ENCODE assay signal across 8 mouse cellular contexts in genomic region chr16:31274084-31274483, GRCm38 (mm10). TPM values are rescaled to one million over a fixed set of nuclear protein-coding genes. Genes with fewer than 3 reads are reported as not detected.
DNase-seq lines count a peak whose midpoint lies in the region; ATAC-seq and TF ChIP-seq lines count a peak whose summit lies in the region.

No protein-coding gene starts in this region.

- intact Hi-C loops in left cerebral cortex, postnatal 10 days (cut with DNase I): loop anchor here (5.0 kb wide), 1 partner anchor 72 kb away; the partner anchor contains the start of gene Acap2

- WGBS in liver, embryonic 11.5 days: 5% methylated on average over 6 of the region's 6 CpGs

- no peak overlapping the region for H3K27ac ChIP-seq in testis, adult 2 months (ENCODE audit: control insufficient read depth, insufficient read depth, low read depth, low read length)
- H3K27ac ChIP-seq in liver, embryonic 11.5 days (ENCODE audit: low read depth, low read length): peak overlapping the region; percentile 85

- peaks cover 16% of the 10 kb centered on the region for H3K4me1 ChIP-seq in testis, adult 2 months (ENCODE audit: control insufficient read depth, insufficient read depth, low read length)
- H3K4me1 ChIP-seq in liver, embryonic 11.5 days (replicated peaks; ENCODE audit: control insufficient read depth, insufficient read depth, low read length): peaks cover 24% of the 10 kb centered on the region

- peak overlapping the region; percentile 79 for H3K4me2 ChIP-seq in liver, embryonic 11.5 days

- TF ChIP-seq POLR2A in testis, adult 2 months (IDR thresholded peaks at IDR 0.05; ENCODE audit: control insufficient read depth, low read depth, low read length): no peak

- no peaks in the 10 kb centered on the region for H3K27me3 ChIP-seq in testis, adult 2 months (ENCODE audit: control insufficient read depth, insufficient read depth, low read length)
- no peaks in the 10 kb centered on the region for H3K27me3 ChIP-seq in liver, embryonic 11.5 days (replicated peaks; ENCODE audit: control insufficient read depth, insufficient read depth, low read length)

- H3K9ac ChIP-seq in liver, embryonic 11.5 days (ENCODE audit: low read depth, low read length): peak overlapping the region; percentile 80

- DNase-seq in CD4-positive, CD25-positive, alpha-beta regulatory T cell, adult 2 months (ENCODE audit: low read depth, low spot score): peak; percentile 12
- DNase-seq in testis, postnatal 10 days (ENCODE audit: low spot score): no peak
- DNase-seq in liver, embryonic 11.5 days (ENCODE audit: low spot score): peak; percentile 4
- no peak for DNase-seq in spleen, postnatal 36 days (ENCODE audit: low spot score in 2 of 2)
- DNase-seq in left cerebral cortex, postnatal 10 days (ENCODE audit: extremely low spot score in 1 of 2, low spot score in 2 of 2): no peak
- DNase-seq in frontal cortex, postnatal 25 days (ENCODE audit: low spot score in 2 of 2): no peak

- no peak for TF ChIP-seq CTCF in testis, adult 2 months (IDR thresholded peaks at IDR 0.05; ENCODE audit: control insufficient read depth, insufficient read depth, insufficient replicate concordance, low read depth, low read length)

- no peaks in the 10 kb centered on the region for H3K9me3 ChIP-seq in liver, embryonic 11.5 days (ENCODE audit: control insufficient read depth, low read length)

- no peak for ATAC-seq in CD4-positive, CD25-positive, alpha-beta regulatory T cell, adult 4 months
- ATAC-seq in liver, embryonic 11.5 days (replicated peaks; ENCODE audit: low FRiP score): no peak

- H3K4me3 ChIP-seq in testis, adult 2 months (ENCODE audit: control insufficient read depth, low read depth, low read length): peak overlapping the region; percentile 99; the same call in 1 of the 2 replicates
- peak overlapping the region; percentile 78 for H3K4me3 ChIP-seq in liver, embryonic 11.5 days (ENCODE audit: low read depth, low read length)

- no peaks in the 10 kb centered on the region for H3K36me3 ChIP-seq in testis, adult 2 months (ENCODE audit: control insufficient read depth, insufficient read depth, low read length)
- no peaks in the 10 kb centered on the region for H3K36me3 ChIP-seq in liver, embryonic 11.5 days (ENCODE audit: control insufficient read depth, insufficient read depth, low read length)

RNA-seq across cellular contexts. Expression of gene Ppp1r2, which starts 1.0 kb away (rescaled TPM):
- polyA plus RNA-seq in CD4-positive, CD25-positive, alpha-beta regulatory T cell, adult 4 months (2017; shearing (Covaris generic)): 10 to 100 TPM; 10.9 to 16.2 TPM
- polyA plus RNA-seq in testis, adult 2 months (2012; rRNA removed): 38.9 and 41.0 TPM in 2 replicates
- 68.0 and 69.0 TPM in 2 replicates for polyA plus RNA-seq in liver, embryonic 11.5 days (2014; fragmentation: Nextera tagmentation; extraction: Ambion mirVana)
- total RNA-seq in left cerebral cortex, postnatal 10 days (2021): 10 to 100 TPM; 65.8 to 71.9 TPM

RNA-seq across cellular contexts. Expression of gene Apod, which starts 40.5 kb away (rescaled TPM):
- polyA plus RNA-seq in CD4-positive, CD25-positive, alpha-beta regulatory T cell, adult 4 months (2017; shearing (Covaris generic)): not detected
- polyA plus RNA-seq in testis, adult 2 months (2012; rRNA removed): 0.46 and 1.8 TPM in 2 replicates
- 0.51 TPM in 1 of 2 replicates, not detected in the other for polyA plus RNA-seq in liver, embryonic 11.5 days (2014; fragmentation: Nextera tagmentation; extraction: Ambion mirVana)
- total RNA-seq in left cerebral cortex, postnatal 10 days (2021): 10 to 100 TPM; 31.0 to 31.2 TPM

Comparison
In these comparisons a context has a peak if more than half of its experiments do, and no peak if none do; other contexts are left out.
1. DNase-seq: peak in CD4-positive, CD25-positive, alpha-beta regulatory T cell, adult 2 months (single experiment) and liver, embryonic 11.5 days (single experiment); none in testis, postnatal 10 days (single experiment), spleen, postnatal 36 days (0 of 2), left cerebral cortex, postnatal 10 days (0 of 2) and frontal cortex, postnatal 25 days (0 of 2).